Mouse (Mus musculus) CH12.LX (cell line): ENCODE measurements around the gene Hrh2. TPM values are rescaled to one million over a fixed set of nuclear protein-coding genes. Genes with fewer than 3 reads are reported as not detected.

Source experiments
- DNase-seq: peaks from one replicate; pipeline ENCODE4 v3.0.0-alpha.2; 2013; ENCODE audit errors: extremely low read depth
- H3K27ac ChIP-seq: 2 replicates; pipeline ENCODE4 v1.5.1; 2012; ENCODE audit warnings: low read depth, mild to moderate bottlenecking, control low read depth, moderate library complexity; ENCODE audit not compliant: insufficient read depth
- H3K27me3 ChIP-seq: replicated peaks from 2 replicates; pipeline ENCODE3; 2012; ENCODE audit warnings: inconsistent platforms
- H3K36me3 ChIP-seq, 2 experiments: replicated peaks in 1 of 2; 2 replicates each; pipeline versions ENCODE3 to v1.6.1; 2012; ENCODE audit warnings: inconsistent platforms in 1 of 2, low read length in 1 of 2, mild to moderate bottlenecking in 1 of 2, mixed read lengths in 1 of 2, moderate library complexity in 1 of 2; ENCODE audit not compliant: control insufficient read depth in 1 of 2, insufficient read depth in 1 of 2
- H3K4me1 ChIP-seq, 2 experiments: 2 replicates each; pipeline ENCODE4 v1.6.1; 2012; ENCODE audit warnings: inconsistent platforms in 1 of 2, moderate library complexity in 1 of 2; ENCODE audit not compliant: insufficient read depth in 2 of 2, control insufficient read depth in 1 of 2
- H3K4me2 ChIP-seq: 2 replicates; pipeline ENCODE4 v1.6.1; 2012; ENCODE audit warnings: low read depth, mild to moderate bottlenecking, control low read depth; ENCODE audit not compliant: poor library complexity, insufficient read depth, severe bottlenecking
- H3K4me3 ChIP-seq, 3 experiments: fragments of 150-350 bp in 1 of 3; sonication (generic) in 1 of 3; replicated peaks in 1 of 3; 2 replicates each; pipeline versions ENCODE3 to v1.5.1; 2011 to 2012; ENCODE audit warnings: low read depth in 2 of 3, low read length in 2 of 3, mild to moderate bottlenecking in 2 of 3, moderate library complexity in 2 of 3, control low read depth in 1 of 3, improper control_type of control experiment in 1 of 3, inconsistent platforms in 1 of 3, mixed read lengths in 1 of 3; ENCODE audit not compliant: poor library complexity in 1 of 3
- H3K79me2 ChIP-seq: replicated peaks from 2 replicates; pipeline ENCODE4 v1.6.1; 2012; ENCODE audit warnings: mild to moderate bottlenecking, moderate library complexity; ENCODE audit not compliant: control insufficient read depth, poor library complexity, insufficient read depth, severe bottlenecking; ENCODE audit errors: extremely low read depth
- H3K9ac ChIP-seq: 2 replicates; pipeline ENCODE4 v1.6.1; 2012; ENCODE audit warnings: low read depth, mild to moderate bottlenecking, control low read depth, moderate library complexity; ENCODE audit not compliant: insufficient read depth
- H3K9me3 ChIP-seq: replicated peaks from 2 replicates; pipeline ENCODE3; 2012; ENCODE audit warnings: low read length, inconsistent platforms, mixed read lengths
- BHLHE40 ChIP-seq: IDR thresholded peaks from 2 replicates; pipeline ENCODE4 v1.6.1; 2011; ENCODE audit warnings: mild to moderate bottlenecking, low read depth, low read length, improper control_type of control experiment
- CHD1 ChIP-seq: IDR thresholded peaks from 2 replicates; pipeline ENCODE4 v1.6.1; 2012; ENCODE audit warnings: low read depth, low read length, improper control_type of control experiment, inconsistent platforms
- CTCF ChIP-seq, 2 experiments: IDR thresholded peaks in 1 of 2; conservative IDR thresholded peaks in 1 of 2; 2 replicates each; pipeline ENCODE4 v1.5.1; 2011 to 2012; ENCODE audit warnings: low read depth in 2 of 2, low read length in 2 of 2, improper control_type of control experiment in 1 of 2, inconsistent platforms in 1 of 2, mild to moderate bottlenecking in 1 of 2, moderate library complexity in 1 of 2
- EP300 ChIP-seq: IDR thresholded peaks from 2 replicates; pipeline ENCODE4 v1.6.1; 2011; ENCODE audit warnings: low read length, improper control_type of control experiment
- KAT2A ChIP-seq: IDR thresholded peaks from 2 replicates; pipeline ENCODE4 v1.6.1; 2012; ENCODE audit warnings: low read length, improper control_type of control experiment, inconsistent platforms; ENCODE audit not compliant: insufficient replicate concordance
- MAZ ChIP-seq: IDR thresholded peaks from 2 replicates; pipeline ENCODE4 v1.6.1; 2012; ENCODE audit warnings: low read depth, mild to moderate bottlenecking, inconsistent platforms, low read length, improper control_type of control experiment, moderate library complexity
- MEF2A ChIP-seq: IDR thresholded peaks from 2 replicates; pipeline ENCODE4 v1.6.1; 2014; ENCODE audit warnings: low read depth, mild to moderate bottlenecking, inconsistent platforms, low read length, improper control_type of control experiment, borderline replicate concordance
- NRF1 ChIP-seq: IDR thresholded peaks from 2 replicates; pipeline ENCODE4 v1.6.1; 2014; ENCODE audit warnings: low read depth, mild to moderate bottlenecking, inconsistent platforms, low read length, improper control_type of control experiment, moderate library complexity
- RAD21 ChIP-seq: IDR thresholded peaks from 2 replicates; pipeline ENCODE4 v1.6.1; 2011; ENCODE audit warnings: low read depth, mild to moderate bottlenecking, low read length, improper control_type of control experiment, moderate library complexity
- SMC3 ChIP-seq: IDR thresholded peaks from 2 replicates; pipeline ENCODE4 v1.6.1; 2011; ENCODE audit warnings: low read depth, low read length, improper control_type of control experiment
- USF2 ChIP-seq: conservative IDR thresholded peaks from 2 replicates; pipeline ENCODE4 v1.6.1; 2011; ENCODE audit warnings: low read depth, low read length, improper control_type of control experiment
- ZC3H11A ChIP-seq: IDR thresholded peaks from 2 replicates; pipeline ENCODE4 v1.6.1; 2012; ENCODE audit warnings: low read depth, mild to moderate bottlenecking, inconsistent platforms, low read length, improper control_type of control experiment
- ZMIZ1 ChIP-seq: IDR thresholded peaks from 2 replicates; pipeline ENCODE4 v1.6.1; 2012; ENCODE audit warnings: low read depth, mild to moderate bottlenecking, inconsistent platforms, low read length, improper control_type of control experiment
- dilution Hi-C: fragments of 300-500 bp; cut with MboI; formaldehyde crosslinking; loops from 2 replicates; pipeline ENCODE4 v1.14.3; 2020; ENCODE audit warnings: low sequenced_read_pairs; ENCODE audit not compliant: extremely low pct_unique_long_range_greater_than_20kb, extremely low pct_ligation_motif_present
- in situ Hi-C: fragments of 300-500 bp; cut with MboI; formaldehyde crosslinking; loops from 3 replicates; pipeline ENCODE4 v1.14.3; 2019; ENCODE audit warnings: low sequenced_read_pairs, low pct_ligation_motif_present, low pct_unique_long_range_greater_than_20kb, mixed read lengths
- polyA plus RNA-seq: library from polyadenylated mRNA; unstranded; fragments of >175 nt; gene quantifications from 2 replicates; pipeline ENCODE4 v1.2.1, GENCODE M21; 2012; ENCODE audit warnings: low read depth; ENCODE audit not compliant: insufficient read length
- total RNA-seq, 2 experiments: library from RNA; depleted of rRNA; stranded (reverse); fragments of 300-350 nt in 1 of 2; fragments of >200 nt in 1 of 2; gene quantifications; 2 replicates each; pipeline ENCODE4 v1.2.3; 2012 to 2014

Hrh2 gene
- total and polyA plus RNA-seq, 3 experiments: 0.04 to 0.30 TPM; not detected in 1

DNA sequence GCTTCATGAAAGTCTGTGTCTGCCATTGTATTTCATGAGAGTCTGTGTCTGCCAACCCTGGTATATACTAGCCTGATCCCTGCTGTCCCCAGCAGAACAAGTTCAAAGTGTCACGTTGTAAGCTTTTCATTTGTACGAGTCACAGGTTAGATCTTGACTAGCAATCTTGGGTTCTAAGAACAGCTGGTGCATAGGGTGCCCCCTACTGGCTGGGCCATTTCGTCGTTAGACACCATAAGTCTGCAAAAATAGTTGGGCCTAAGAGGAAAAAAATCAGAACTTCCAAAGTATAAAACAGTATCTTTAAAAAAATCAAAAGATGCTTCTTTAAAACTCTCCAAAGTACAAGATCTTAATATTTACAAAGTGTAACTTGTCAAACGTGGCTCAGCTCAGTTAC lies 50.5 kb downstream of the Hrh2 start:
- Histone ChIP-seq H3K27me3 (peaks cover 49% of the 10 kb centered on the region), H3K4me1 (no peaks in the 10 kb centered on the region), H3K9ac (no peak overlapping the region), H3K36me3 (no peaks in the 10 kb centered on the region), H3K4me3 (no peak overlapping the region), H3K27ac (no peak overlapping the region), H3K79me2 (no peaks in the 10 kb centered on the region), H3K9me3 (no peaks in the 10 kb centered on the region), H3K4me2 (no peak overlapping the region)
- dilution Hi-C loops (no loop called here), in situ Hi-C loops (no loop called here)
- TF ChIP-seq RAD21 (peak; percentile 73), CTCF (conservative IDR thresholded peaks at IDR 0.05 in 1 of 2, IDR thresholded peaks at IDR 0.05 in 1 of 2; ENCODE audit: low read depth in 2 of 2, low read length in 2 of 2) (peak; percentile 49 to 78; a peak in 3 of 4 replicates), SMC3 (peak; percentile 81), BHLHE40 (no peak), MAZ (no peak), USF2 (no peak)
- peak; percentile 54 for DNase-seq

DNA sequence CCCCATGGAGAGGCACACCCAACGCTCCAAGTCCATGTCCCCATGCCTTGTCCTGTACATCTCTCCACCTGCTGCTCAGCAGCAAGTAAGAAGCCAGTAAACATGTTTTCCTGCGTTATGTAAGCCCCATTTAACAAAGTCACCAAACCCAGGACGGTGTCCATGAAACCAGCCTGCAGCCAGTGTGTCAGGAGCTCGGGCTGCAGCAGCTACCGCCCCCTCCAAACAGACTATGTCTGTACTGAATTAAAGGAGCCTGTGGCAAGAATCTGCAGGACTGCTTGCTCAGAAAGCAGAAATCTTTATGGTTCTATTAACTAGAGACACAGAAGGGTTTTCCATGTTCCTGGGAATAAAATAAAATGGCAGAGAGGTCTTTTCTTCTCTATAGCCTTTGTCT lies 53.3 kb downstream of the Hrh2 start:
- Histone ChIP-seq H3K36me3 (no peaks in the 10 kb centered on the region), H3K4me1 (no peaks in the 10 kb centered on the region), H3K9me3 (no peaks in the 10 kb centered on the region), H3K9ac (no peak overlapping the region), H3K27ac (no peak overlapping the region), H3K27me3 (peaks cover 54% of the 10 kb centered on the region), H3K79me2 (no peaks in the 10 kb centered on the region), H3K4me3 (no peak overlapping the region), H3K4me2 (no peak overlapping the region)
- TF ChIP-seq KAT2A (no peak), EP300 (no peak), SMC3 (no peak), USF2 (no peak), MEF2A (no peak), CHD1 (no peak), ZMIZ1 (no peak)
- no peak for DNase-seq
- in situ Hi-C loops: no loop called here
- dilution Hi-C loops: no loop called here

DNA sequence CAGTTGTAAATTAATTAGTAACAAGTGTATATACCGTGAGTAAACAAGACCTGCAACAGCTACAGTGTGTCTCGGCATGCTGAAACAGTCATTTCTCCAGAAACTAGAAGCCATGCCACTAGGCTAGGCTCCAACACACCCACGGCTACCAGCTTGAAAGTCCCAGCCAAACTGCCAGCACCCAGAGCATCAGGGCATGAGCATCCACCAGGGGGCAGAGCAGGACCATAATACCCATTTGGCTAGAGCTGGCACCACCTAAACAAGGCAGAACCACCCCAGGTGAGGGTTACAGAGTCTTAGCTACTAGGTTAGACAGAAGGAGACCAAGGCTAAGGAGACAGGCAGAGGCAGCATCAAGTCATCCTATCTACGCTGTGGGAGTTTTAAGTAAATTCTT lies 55.6 kb downstream of the Hrh2 start:
- Histone ChIP-seq H3K9ac (no peak overlapping the region), H3K4me2 (no peak overlapping the region), H3K27me3 (peaks cover 75% of the 10 kb centered on the region), H3K27ac (no peak overlapping the region), H3K79me2 (no peaks in the 10 kb centered on the region), H3K4me3 (no peak overlapping the region), H3K4me1 (no peaks in the 10 kb centered on the region), H3K9me3 (no peaks in the 10 kb centered on the region), H3K36me3 (no peaks in the 10 kb centered on the region)
- TF ChIP-seq SMC3: peak; percentile 100
- TF ChIP-seq RAD21: peak; percentile 98
- no peak for TF ChIP-seq NRF1
- peak; percentile 96 for TF ChIP-seq ZC3H11A
- TF ChIP-seq CTCF (conservative IDR thresholded peaks at IDR 0.05 in 1 of 2, IDR thresholded peaks at IDR 0.05 in 1 of 2; ENCODE audit: low read depth in 2 of 2, low read length in 2 of 2): peak; percentile 62 to 96
- dilution Hi-C loops (no loop called here), in situ Hi-C loops (no loop called here)
- peak; percentile 71 for DNase-seq
